Mouse (Mus musculus) spleen, adult 2 months (tissue): Measurements from ENCODE around the gene Rbm38. TPM values are rescaled to one million over a fixed set of nuclear protein-coding genes. Genes with fewer than 3 reads are reported as not detected.
A peak's percentile ranks its signal among the peaks of the same experiment; 100 is the strongest.

ENCODE experiments used
- DNase-seq, 2 experiments: peaks; one replicate each; pipeline versions ENCODE4 v3.0.0 to v3.0.0-alpha.2; 2012 to 2021; ENCODE audit warnings: low spot score in 2 of 2, low read depth in 1 of 2
- H3K27ac ChIP-seq: fragments of 200-500 bp; 2 replicates; pipeline ENCODE4 v1.5.1; 2012; ENCODE audit warnings: low read length, inconsistent platforms; ENCODE audit not compliant: insufficient read depth
- H3K27me3 ChIP-seq: fragments of 200-500 bp; 2 replicates; pipeline ENCODE4 v1.6.1; 2012; ENCODE audit warnings: mild to moderate bottlenecking, moderate library complexity, low read length, inconsistent platforms; ENCODE audit not compliant: control insufficient read depth, insufficient read depth
- H3K36me3 ChIP-seq: fragments of 200-500 bp; 2 replicates; pipeline ENCODE4 v1.6.1; 2012; ENCODE audit warnings: mild to moderate bottlenecking, low read length, inconsistent platforms; ENCODE audit not compliant: control insufficient read depth, insufficient read depth
- H3K4me1 ChIP-seq: fragments of 200-500 bp; 2 replicates; pipeline ENCODE4 v1.6.1; 2011; ENCODE audit warnings: inconsistent platforms; ENCODE audit not compliant: control insufficient read depth, insufficient read depth, insufficient read length
- H3K4me3 ChIP-seq: fragments of 200-500 bp; 2 replicates; pipeline ENCODE4 v1.5.1; 2011; ENCODE audit warnings: mild to moderate bottlenecking, inconsistent platforms; ENCODE audit not compliant: insufficient read depth, insufficient read length; ENCODE audit errors: extremely low read depth
- CTCF ChIP-seq: fragments of 200-500 bp; IDR thresholded peaks from 2 replicates; pipeline ENCODE4 v1.5.1; 2011; ENCODE audit warnings: mild to moderate bottlenecking, inconsistent platforms; ENCODE audit not compliant: insufficient read depth, insufficient read length, insufficient replicate concordance; ENCODE audit errors: extremely low read depth
- POLR2A ChIP-seq: fragments of 200-500 bp; IDR thresholded peaks from 2 replicates; pipeline ENCODE4 v1.6.1; 2011; ENCODE audit warnings: low read depth, low read length, inconsistent platforms
- WGBS: fragments of 180-500 bp; shearing (Covaris S2); methylation state at CpG from one replicate; pipeline ENCODE4 v1.1.7; 2018; 5-methylcytosine and 5-hydroxymethylcytosine counted together
- polyA plus RNA-seq: library from polyadenylated mRNA; depleted of rRNA; stranded (reverse); fragments of >200 nt; gene quantifications from 2 replicates; pipeline ENCODE4 v1.2.3, GENCODE M21; 2012

The Rbm38 gene
- polyA plus RNA-seq, 1 experiment, result 724 TPM

DNA sequence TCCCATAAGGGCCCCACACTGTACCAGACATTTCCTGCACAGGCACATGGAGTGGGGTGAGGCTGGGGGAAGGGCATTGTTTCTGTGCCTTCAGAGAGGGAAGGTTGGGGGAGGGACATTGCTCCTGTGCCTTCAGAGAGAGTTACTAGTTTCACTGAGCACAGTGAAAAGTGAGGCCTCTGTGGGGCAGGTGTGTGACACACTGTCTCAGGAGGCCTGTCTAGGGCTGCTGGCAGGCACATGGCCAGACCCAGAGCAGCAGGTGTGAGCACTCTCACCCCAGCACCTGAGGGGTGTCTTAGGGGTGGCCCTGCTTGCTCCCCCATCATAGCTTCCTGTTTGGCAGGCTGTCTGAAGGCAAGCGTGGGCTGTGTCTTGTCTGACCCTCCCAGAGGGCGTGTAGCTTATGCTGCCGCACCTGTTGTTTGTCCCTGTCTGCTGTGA is 6.4 kb downstream of the Rbm38 start:
- Histone ChIP-seq H3K27me3 (no peaks in the 10 kb centered on the region), H3K27ac (peak overlapping the region; percentile 93), H3K36me3 (peaks cover 68% of the 10 kb centered on the region), H3K4me3 (peak overlapping the region; percentile 38; the same call in 1 of the 2 replicates), H3K4me1 (peaks cover 68% of the 10 kb centered on the region)
- DNase-seq, result peak; percentile 76 to 81
- 5% methylated on average over 3 of the region's 3 CpGs for WGBS
- no peak for TF ChIP-seq CTCF
- TF ChIP-seq POLR2A, result no peak

DNA sequence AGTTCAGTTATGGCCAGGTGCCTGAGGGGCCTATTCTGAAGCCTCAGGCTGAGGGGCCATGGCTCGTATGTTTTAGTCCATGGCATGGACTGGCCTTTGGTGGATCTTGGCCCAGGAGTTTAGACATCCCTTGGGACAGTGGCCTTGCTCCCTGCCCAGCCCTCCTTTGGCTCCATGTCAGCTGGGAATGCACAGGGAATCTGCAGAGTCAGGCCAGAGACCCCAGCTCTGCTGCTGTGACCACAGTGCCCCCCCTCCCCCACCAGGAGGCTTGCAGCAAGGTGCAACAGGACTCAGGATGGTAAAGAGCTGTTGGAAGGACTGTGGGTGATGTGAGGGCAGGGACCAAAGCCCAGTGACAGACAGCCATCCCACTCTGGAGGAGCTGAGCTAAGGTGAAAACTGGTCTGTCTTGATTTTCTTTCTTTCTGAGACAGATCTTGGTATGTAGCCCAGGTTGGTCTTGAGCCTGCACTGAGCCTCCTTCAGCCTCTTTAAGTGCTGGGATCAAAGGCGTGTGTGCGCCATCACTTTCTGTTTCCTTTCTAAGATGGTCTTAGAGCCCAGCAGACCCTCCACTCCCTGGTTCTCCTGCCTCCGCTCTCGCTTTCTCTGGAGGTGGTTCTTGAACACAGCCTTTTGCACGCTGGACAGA is 7.0 kb downstream of the Rbm38 start:
- Histone ChIP-seq H3K36me3 (peaks cover 73% of the 10 kb centered on the region), H3K27ac (peak overlapping the region; percentile 93), H3K4me3 (peak overlapping the region; percentile 37), H3K4me1 (peaks cover 73% of the 10 kb centered on the region), H3K27me3 (no peaks in the 10 kb centered on the region)
- DNase-seq, result no peak
- no peak for TF ChIP-seq CTCF
- no peak for TF ChIP-seq POLR2A
- 70% methylated on average over 6 of the region's 6 CpGs for WGBS

DNA sequence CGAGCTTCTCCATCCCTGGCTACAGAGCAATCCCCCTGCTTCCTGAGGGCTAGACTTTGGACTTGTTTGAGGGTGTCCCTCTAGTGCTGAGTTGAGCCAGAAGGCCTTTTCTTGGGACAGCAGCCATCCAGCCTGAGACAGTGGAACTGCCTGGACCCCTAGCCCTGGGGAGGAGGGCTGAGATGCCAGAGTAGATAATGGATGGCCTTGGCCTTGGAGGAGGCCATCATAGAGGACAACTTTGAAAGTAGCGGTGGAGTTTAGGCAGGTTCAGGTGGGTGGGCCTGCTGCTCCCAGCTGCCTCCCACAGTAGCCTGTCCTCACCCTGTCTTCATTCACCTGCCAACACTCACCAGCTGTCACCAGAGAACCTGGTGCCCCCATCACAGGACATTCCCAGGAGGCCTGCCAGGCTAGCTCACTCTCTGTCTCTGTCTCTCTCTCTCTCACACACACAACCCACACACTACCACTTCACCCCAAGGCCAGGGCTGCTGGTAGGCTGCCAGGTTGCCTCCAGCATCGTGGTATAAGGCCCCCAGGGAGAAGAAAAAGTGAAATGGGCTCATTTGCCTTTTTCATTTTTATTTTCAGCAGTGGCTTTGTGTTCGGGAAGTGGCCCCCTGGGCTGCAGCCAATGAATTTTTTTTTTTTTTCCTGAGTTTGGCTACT is 7.7 kb downstream of the Rbm38 start:
- TF ChIP-seq CTCF, result no peak
- no peak for TF ChIP-seq POLR2A
- peaks cover 78% of the 10 kb centered on the region for H3K4me1 ChIP-seq
- peak overlapping the region; percentile 93 for H3K27ac ChIP-seq
- peaks cover 78% of the 10 kb centered on the region for H3K36me3 ChIP-seq
- no peaks in the 10 kb centered on the region for H3K27me3 ChIP-seq
- peak overlapping the region; percentile 37; the same call in 1 of the 2 replicates for H3K4me3 ChIP-seq
- peak in 1 of 2 experiments; percentile 48 for DNase-seq
- 38% methylated on average over 4 of the region's 4 CpGs for WGBS

DNA sequence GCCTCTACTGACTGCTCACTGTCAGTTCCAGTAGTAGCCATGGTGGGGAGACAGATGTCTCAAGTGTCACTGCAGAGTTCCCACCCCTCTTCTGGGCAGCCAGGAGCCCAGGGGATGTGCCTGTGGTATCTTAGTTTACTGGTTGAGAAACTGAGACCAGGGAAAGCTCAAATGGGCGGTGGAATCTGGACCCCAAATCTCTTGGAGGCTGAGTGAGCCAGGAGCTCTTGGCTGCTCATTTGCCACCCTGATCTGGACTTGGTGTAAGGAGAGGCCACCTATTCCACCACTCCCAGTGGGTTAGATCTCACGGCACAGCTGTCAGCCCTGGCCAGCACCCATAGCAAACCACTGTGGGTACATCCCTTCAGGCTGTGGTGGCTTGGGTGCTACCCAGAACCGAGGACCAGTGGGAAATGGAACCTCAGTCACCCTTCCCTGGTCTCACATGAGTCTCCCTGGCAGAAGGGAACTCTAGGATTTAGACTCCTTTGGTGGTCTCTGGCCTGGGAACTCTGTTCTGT is 8.3 kb downstream of the Rbm38 start:
- H3K4me1 ChIP-seq, result peaks cover 84% of the 10 kb centered on the region
- H3K27ac ChIP-seq, result peak overlapping the region; percentile 93
- 29% methylated on average over 3 of the region's 3 CpGs for WGBS
- no peaks in the 10 kb centered on the region for H3K27me3 ChIP-seq
- TF ChIP-seq POLR2A (no peak), CTCF (no peak)
- no peak for DNase-seq
- peaks cover 83% of the 10 kb centered on the region for H3K36me3 ChIP-seq
- H3K4me3 ChIP-seq, result no peak overlapping the region

DNA sequence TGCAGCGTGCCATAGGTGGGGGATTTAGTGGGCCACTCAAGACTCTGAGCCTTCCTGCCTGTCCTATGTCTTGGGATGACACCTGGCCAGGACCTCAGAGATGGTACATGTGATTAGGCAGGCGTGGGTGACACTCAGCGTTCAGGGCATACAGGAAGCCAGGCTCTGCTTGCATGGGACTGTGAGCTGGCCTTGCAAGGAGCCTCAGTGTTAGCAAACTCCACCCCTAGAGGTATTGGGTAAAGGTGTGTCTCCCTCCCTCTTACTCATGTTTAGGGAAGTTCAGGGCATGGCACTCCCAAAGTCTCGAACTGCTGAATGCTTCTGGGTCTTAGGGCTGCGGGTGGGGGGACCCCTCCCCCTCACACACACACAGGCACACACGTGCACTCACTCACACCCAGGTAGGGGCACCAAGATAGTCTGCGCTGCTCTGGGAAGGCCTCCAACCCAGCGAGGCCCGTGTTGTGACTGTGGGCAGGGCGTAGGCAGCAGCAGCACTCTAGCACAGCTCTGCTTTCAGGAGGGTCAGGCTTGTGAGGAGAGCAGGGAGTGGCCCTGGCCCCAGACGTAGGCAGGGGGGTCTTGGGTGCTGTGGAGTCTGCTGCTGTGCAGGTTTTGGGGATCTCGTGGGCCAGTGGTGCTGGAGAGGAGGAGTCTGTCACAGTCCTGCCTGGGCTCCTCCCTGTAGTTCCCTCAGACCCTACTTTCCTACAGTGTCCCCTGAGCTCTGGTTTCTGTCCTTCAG is 10.5 kb downstream of the Rbm38 start:
- H3K4me3 ChIP-seq, result no peak overlapping the region
- DNase-seq, result no peak
- H3K27ac ChIP-seq, result peak overlapping the region; percentile 13; the same call in 1 of the 2 replicates
- H3K27me3 ChIP-seq, result no peaks in the 10 kb centered on the region
- peaks cover 78% of the 10 kb centered on the region for H3K4me1 ChIP-seq
- TF ChIP-seq POLR2A, result no peak
- no peak for TF ChIP-seq CTCF
- peaks cover 84% of the 10 kb centered on the region for H3K36me3 ChIP-seq
- WGBS, result 63% methylated on average over 12 of the region's 12 CpGs

DNA sequence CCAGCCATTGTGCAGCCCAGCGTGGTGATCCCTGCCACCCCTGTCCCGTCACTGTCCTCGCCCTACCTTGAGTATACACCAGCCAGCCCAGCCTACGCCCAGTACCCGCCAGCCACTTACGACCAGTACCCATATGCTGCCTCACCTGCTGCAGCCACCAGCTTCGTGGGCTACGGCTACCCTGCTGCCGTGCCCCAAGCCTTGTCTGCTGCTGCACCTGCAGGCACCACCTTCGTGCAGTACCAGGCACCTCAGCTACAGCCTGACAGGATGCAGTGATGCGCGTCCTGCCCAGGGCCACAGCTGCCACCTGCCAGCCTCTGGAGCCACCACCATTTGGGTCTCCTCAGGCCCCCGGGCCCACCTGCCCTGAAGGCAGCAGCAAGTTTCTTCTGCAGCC is 13.2 kb downstream of the Rbm38 start:
- DNase-seq, result no peak
- peaks cover 70% of the 10 kb centered on the region for H3K4me1 ChIP-seq
- no peaks in the 10 kb centered on the region for H3K27me3 ChIP-seq
- peaks cover 74% of the 10 kb centered on the region for H3K36me3 ChIP-seq
- WGBS, result 52% methylated on average over 13 of the region's 13 CpGs
- peak overlapping the region; percentile 43 for H3K27ac ChIP-seq
- no peak for TF ChIP-seq CTCF
- TF ChIP-seq POLR2A, result no peak
- H3K4me3 ChIP-seq, result no peak overlapping the region
